Mouse (Mus musculus): ENCODE measurements around the gene Glis1.

The Glis1 gene

DNA sequence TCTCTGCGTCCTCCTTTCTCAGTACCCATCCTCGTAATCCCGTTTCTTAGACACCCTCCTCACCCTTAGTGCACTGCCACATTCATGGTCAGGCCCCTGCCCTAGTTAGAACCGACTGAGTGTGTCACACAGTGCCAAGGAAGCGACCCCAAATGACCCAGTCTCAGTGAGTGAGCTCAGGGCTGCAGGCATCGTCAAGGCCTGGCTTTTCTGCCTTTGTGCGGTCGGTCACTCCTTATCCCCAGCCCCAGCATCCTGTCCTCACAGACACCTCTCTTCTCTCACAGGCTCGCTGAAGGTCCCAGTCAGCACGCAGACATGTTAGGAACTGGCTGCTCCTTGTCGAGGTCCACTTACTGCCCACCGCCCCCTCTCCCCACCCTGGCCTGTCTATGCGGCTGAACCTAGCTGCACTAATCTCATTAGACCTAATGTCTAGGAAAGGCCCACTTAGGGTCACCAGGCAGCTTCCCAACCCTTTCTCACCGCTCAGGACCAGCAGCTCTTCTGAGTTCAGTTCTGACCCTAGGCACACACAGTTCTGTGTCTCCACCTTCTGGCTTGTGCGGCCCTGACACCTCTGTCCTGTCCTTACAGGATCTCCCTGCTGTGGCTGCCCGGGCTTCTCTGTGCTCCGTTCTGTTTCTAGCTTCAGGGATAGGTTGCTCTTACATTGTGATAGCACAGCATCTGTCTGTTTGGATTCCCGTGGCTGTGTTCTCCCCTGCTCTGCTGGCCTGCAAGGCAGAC, 18.1 kb downstream of the Glis1 start:
- DNase-seq (ENCODE audit: low read depth, low spot score) = peak; percentile 23

DNA sequence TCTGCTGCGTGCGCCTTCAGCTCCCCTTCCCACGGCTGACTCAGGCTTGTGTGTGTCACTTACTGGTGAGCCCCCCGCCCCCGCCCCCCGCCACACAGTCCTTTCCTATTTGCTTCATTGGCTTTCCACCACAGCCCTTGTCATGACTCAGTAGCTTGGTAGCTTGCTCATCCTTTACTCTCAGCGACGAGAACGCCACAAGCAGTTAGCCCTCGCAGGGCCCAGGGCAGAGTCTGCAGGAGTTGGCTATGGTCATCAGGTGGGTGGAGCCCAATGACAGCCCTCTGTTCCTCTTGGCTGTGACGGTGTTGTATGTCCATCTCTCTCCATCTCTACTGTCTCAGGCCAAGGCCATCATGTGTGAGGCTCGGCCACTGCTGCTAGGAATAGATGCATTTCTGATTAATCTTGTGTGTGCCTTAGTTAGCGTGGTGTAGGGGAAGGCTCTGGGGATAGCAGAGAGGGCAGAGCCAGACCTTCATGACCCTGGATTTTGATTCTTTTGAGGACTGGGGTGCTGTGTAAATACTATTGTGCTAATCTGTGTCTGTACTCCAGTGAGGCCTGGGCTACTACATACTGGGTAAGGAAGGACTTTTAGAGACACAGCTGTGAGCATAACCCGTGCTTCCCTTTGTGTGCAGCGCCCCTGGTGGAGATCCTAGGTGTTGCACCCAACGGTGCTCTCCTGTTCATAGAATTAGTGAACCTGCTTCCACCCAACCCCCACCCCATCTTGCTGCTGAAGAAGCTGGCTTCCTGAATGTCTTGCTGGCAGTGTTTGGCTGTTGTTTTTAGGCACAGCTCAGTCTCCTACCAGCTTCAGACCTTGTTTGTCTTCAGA, 19.0 kb downstream of the Glis1 start:
- DNase-seq (ENCODE audit: low read depth, low spot score) = peak; percentile 87

DNA sequence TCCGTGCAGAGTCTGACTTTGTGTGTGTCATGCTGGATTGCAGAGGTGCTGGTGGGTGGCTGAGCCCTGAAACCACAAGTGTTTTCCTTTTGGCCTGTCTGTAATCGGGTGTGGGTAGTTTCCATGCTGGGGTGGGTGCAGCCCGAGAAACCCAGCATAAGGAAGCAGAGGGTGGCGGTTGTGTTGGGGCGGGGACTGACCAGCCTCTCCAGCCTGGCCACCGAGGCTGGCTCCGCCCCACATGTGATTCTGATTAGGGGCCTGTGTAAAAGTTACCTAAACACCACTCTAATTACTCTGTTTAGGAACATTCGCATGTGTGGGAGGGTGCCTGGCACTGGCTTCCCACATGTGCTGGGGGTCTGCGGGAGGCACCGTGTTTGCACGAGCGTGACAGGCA, 23.2 kb downstream of the Glis1 start:
- no peak for DNase-seq (ENCODE audit: low read depth, low spot score)

DNA sequence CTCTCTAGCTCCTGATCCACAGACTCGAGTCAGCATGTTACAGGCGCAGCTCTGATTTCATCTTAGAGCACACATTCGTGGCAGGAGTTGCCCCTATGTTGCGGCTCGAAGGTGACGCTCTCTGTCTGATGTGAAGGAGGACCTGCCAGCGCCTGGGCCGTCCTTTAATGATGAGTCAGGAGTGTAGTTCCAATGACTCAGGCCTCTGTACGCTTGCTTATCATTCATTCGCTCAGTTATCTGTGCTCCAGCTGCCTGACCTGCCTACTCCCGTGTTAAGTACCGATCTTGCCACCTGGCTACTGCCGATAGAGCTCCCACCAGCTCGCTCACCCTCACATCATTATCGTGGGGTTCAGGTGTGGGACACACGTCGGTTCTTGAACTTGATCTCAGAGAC, 24.5 kb downstream of the Glis1 start:
- no peak for DNase-seq (ENCODE audit: low read depth, low spot score)

DNA sequence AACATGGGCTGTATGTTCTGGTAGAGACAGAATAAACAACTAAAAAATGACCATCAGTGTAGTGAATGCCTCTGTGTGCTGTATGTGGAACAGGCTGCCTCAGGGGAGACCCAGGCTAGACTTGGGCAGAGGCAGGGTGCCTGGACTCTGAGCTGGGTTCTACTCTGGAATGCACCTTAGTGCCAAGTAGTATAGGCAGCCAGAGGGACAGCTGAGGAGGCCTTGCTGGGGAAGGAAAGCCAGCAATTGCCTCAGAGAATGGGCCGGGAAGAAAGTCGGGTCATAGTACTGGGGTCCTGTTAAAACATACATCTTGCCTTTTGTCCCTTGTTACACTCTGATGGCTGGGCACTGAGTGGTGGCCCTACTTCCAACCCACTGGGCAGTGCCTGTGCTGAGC, 25.1 kb downstream of the Glis1 start:
- DNase-seq (ENCODE audit: low read depth, low spot score) = no peak

DNA sequence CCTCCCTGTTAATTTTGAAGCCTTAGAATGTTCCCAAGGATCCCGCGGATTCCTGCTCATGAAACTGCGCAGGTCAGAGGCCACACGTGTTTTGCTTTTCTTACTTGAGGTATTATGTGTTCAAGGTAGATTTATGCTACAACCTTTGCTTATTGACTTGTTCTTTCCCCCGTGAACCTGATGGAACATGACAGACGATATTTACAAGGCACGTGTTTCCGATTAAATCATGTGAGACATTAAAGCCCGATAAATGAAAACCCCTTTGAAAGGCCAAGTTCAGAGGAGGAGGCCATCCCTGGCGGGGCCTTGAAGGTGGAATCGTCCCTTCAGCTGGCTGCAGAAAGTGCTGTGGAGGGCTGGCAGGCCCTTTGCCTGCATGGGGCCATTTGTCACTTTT, 26.1 kb downstream of the Glis1 start:
- DNase-seq (ENCODE audit: low read depth, low spot score) = no peak

DNA sequence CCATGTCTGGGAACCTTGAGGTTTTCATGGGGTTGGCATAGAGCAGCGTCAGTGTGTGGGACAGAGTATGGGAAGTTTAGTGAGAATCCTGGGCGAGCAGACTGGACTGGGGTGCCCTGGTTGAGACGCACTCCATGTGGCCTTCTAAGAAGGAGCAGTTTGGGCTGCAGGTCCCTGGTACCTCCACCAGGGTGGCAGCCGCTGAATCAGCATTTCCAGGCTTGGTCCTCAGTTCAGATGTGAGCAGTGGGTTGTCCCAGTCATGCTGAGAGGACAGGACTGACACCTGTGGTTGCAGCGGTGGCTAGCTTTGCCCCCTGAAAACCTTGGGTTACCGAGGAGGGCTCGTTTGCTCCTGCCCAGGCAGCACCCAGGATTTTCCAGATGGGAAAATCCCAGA, 33.4 kb downstream of the Glis1 start:
- no peak for DNase-seq (ENCODE audit: low read depth, low spot score)

DNA sequence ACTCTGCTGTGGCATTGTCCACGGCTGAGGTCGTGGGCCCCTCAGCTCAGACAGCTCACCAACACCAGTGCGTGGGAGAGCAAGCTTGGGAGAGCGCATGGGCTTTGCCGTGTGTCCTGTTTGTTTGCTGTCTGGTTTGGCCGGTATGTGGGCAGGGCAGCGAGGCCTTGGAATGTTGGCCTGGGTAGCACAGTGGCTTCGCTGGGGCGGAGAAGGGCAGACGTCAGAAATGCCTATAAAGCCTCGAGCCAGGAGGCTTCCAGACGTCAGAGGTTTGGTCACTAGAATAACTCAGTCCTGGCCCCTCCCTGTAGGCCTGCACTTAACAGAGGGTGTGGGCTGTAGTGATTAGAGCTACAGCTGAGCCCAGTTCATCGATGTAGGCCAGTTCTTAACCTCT, 33.9 kb downstream of the Glis1 start:
- DNase-seq (ENCODE audit: low read depth, low spot score) = no peak

DNA sequence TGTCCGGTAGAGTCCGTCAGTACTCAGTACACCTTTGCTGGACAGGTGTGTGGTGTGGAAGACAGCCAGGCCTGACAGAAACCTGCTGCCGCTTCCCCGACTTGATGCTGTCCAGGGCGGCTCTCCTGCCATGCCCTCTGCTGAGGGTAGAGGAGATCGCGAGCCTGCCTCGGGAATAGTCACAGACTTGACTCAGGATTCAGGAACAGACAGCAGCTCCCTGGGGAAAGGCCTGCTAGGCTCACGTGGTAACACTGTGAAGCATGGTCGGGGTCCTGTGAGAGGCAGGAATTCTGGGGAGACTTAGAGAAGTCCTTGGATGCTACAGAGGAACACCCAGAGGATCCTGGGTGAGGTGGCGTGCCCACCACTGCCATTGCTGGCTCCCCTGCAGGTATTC, 34.4 kb downstream of the Glis1 start:
- no peak for DNase-seq (ENCODE audit: low read depth, low spot score)

DNA sequence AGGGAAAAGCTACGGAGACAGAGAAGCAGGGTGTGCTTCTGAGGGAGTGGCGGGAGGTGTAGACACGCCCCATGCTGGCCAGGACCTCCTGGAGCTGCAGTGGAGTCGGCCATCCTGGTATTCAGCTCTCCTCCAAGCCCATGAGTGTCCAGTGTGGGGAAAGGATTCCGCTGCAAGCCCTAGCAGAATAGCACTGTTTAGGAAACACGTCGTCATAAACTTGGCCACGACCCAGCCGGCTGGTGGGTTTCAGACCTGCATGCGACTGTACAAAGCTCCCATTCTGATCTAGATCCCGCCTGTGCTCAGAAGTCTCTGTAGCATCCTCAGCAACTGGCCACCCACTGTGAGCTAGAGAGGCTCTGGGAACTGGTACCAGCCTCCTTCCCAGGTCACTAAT, 41.9 kb downstream of the Glis1 start:
- DNase-seq (ENCODE audit: low read depth, low spot score) = peak; percentile 11

DNA sequence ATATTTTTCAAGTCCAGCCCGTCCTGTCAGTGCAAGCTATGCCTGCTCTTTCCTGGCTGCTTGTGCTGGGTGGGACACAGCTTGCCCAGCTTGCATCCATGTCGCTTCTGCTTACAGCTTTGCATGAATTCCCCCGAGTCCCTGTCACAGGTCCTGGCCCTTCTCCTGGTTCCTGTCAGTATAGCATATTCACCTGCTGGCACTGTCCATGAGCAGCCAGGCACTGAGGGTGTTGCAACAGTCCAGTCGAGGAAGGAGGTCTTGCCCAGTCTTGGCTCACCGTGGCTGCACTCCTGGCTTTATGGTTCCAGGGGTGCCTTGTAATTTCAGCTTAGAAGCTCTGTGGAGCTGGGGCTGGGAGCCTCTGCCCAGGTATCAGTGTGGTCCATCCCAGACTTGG, 44.6 kb downstream of the Glis1 start:
- DNase-seq (ENCODE audit: low read depth, low spot score) = no peak

DNA sequence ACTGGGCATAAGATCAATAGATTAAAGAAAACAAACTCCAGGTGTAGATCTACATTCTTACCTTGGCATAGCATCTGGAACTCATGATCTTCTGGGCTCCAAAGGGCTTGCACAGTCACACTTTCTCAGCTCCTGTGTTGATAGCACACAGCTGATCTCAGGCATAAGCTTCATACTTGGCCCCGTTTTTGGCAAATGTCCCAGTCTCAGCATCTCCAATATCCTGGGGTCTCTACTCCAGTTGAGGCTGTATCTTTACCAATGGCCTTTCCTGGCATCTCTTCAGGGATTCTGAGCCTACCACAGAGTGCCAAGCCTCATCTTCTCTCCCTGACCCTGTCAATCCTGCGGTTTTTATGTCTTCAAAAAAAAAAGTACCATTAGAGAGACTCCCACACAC, 48.1 kb downstream of the Glis1 start:
- DNase-seq (ENCODE audit: low read depth, low spot score) = no peak

DNA sequence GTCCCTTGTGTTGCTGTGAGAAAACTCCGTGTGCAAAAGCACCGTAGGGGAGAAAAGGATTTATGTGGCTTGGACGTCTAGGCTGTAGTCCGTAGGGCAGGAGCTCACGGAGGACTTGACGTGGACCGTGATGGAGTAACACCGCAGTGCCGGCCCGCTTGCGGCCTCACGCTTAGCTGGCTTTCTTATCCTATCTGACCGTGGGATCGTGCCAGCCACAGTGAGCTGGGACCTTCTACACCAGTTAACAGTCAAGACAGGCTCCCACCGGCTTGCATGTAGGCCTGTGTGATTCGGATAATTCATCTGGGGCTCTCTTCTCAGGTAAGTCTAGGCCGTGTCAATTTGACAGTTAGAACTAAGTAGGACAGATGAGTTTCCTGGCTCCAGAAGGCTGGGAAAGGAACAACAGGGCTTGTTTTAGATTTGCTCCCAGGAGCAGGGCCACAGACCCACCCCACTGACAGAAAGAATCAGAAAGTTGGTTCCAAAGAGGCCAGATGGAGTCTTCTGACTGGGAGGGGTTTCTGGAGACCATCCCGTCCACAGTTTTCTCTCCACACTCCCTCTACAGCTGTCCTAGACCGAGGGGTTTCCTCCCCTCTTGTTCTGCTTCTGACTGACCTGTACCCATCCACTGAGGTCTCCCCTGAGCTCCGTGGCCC, 49.3 kb downstream of the Glis1 start:
- DNase-seq (ENCODE audit: low read depth, low spot score) = no peak

DNA sequence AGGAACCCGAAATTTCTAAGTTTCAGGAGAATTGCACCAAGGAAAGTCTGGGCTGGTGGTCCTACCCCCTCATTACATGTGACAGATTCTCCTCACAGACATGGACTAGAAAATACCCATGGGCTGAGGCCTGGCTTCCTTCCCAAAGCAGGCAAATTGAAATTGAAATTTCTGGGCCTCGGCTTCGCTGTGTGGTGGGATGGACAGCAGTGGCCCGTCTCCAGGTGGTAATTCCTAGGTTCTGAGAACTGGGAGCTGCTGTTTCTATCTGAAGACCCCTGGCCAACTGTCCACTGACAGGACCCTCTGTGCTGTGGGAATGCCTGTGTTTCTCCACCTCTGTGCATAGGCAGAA, 49.8 kb downstream of the Glis1 start:
- DNase-seq (ENCODE audit: low read depth, low spot score) = no peak

DNA sequence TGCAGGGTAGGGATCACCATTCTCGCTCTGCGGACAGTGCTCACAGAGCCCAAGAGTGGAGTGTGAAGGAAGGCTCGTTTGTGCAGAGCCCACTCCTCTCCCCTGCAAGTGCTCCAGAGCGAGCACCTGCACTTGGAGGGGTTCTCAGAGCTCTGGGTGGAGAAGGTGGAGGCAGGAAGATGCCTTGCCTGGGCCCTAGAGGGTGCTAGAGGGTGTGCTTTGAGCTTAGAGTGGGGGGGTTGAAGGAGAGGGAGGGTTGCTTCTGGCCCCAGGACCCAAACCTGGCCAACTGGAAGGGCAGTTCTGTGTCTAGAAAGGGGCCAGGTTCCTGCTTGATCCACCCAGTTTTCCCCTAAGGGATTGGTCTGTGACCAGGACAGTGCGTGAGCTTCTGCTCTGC, 51.5 kb downstream of the Glis1 start:
- DNase-seq (ENCODE audit: low read depth, low spot score) = no peak

DNA sequence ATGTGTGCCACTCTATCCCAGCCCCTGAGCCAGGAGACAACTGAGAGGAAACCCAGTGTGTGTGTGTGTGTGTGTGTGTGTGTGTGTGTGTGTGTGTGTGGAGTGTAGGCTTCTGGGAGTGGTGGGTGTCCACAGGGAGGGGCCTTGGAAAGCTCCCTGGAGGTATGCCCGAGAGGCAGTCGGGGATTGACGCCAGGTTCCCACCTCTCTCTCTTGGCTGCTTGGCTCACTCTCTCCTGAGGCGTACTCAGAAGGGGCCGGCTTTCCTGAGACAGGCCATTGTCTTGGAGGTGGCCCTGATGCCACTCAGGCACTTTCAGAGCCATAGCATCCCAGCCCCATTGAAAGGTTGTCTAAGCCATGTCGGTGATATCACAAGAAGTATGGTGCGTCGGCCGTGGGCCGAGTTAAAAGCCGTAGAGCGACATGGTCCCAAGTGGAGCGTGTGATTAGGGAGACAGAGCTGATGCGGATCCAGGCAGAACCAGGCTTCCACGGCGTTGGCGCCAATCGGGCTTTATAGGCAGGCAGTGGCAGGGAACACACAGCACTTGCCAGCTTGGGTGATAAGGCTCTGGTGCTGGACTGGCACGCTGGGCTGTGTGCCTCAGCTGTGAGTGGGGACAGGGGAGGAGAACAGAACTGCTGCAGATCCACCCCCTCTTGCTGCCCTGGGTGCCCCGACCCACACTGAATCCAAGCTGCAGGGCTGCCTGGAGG, 54.9 kb downstream of the Glis1 start:
- DNase-seq (ENCODE audit: low read depth, low spot score) = peak; percentile 7

DNA sequence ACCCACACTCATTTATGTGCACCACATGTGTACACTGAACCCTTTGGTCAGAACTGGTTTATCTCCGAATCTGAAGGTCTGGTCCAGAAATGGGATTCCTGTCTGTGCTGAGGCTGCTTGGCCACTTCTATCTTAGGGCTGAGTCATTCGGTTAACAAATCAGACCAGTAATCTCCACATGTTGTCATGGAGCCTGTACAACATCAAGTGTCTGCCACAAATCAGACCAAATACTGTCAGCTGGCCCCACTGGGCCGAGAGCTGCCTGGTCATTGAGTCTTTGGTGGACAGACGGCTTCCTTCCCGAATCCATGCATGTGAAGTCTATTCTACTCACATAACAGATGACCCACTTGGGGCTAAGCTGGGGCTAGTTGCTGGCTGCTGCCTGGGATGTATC, 58.6 kb downstream of the Glis1 start:
- DNase-seq (ENCODE audit: low read depth, low spot score) = no peak

DNA sequence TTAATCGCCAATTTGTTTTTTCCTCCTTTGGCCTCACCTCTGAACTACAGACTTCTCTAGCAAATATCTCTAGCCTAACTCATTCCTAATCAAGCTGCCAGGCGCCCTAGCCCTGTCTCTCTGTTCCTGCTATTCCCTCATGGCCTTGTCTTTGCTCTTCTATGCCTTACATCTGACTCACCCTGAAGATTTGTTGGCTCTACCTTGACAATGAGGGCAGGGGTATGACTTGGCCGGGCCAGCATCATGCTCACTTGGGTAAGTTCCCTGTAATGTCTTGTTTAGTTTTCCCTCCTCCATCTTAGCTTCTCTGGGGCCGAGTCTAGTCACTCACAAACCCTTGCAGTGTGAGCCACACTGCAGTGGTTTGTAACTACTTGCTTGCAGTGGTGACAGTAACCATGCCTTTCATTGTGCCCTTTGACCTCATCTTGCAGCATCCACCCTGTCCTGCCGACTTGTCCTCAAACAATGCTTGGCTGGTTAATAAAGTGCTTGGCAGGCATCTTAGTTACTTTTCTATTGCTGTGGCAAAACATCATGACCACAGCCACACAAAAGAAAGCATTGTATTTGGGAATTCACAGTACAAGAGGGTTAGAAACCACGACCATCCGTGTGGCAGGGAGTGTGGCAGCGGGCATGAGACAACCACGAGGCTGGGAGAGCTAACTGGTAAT, 61.5 kb downstream of the Glis1 start:
- DNase-seq (ENCODE audit: low read depth, low spot score) = no peak

DNA sequence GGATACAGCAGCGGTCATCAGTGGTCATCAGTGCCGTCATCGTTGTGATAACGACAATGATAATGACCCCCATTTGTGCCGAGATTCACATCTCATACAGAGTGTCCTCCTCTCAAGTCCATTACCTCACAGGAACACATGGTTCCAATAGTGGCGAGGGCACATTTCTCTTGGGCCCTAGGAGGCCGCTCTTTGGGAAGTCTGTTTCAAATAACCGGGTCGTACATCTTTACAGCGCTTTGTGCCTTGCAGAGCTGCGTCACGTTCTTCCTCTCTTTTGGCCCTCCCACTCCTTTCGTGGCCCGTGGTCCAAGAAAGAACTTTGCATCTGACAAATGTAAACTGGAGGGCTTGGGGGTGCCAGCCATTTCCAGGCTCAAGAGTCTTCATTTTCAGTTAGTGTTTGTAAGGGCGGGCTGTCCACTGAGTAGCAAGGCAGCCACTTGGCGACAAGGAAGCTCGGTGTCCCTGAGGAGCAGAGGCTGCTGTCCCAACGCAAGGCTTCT, 63.1 kb downstream of the Glis1 start:
- DNase-seq (ENCODE audit: low read depth, low spot score) = no peak

DNA sequence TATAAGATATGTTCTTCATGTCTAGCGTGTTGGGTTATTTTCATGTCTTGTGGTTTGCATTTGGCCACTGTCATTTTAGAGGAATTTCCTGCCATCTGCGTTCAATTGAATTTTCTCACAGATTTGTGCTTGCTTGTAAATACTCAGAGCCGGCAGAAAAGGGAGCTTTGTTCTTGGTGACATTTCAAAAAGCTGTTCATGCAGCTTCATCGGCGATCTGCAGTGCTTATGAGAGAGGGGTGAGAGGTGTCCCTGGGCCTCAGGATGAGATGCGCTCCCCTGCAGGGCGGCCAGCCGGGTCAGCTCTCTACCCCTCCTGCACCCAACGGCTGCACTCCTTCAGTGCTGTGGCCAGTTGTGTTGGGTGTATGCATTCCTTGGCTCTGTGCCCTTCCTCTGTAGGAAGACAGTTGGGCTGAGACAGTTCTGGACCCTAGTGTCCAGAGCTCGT, 68.2 kb downstream of the Glis1 start:
- no peak for DNase-seq (ENCODE audit: low read depth, low spot score)

DNA sequence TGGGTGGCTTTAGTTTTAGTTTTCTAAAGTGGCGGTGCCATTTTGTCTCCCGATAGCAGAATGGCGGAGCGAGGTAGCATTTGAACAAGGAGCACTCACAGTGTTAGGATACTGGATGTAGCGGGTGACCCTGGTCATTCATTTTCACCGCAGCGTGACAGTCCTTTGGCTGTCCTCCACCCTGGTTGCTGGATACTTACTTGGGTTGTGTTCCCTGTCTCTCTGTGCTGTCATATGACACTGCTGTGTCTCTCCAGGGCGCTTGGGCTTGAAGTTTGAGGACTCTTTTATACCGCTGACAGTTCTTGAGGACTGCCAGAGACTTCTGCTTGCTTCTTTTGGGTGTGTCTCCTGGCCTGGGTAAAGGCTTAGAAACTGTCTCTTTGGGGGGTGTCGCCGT, 80.6 kb downstream of the Glis1 start:
- DNase-seq (ENCODE audit: low read depth, low spot score) = no peak

Data from R1 (cell line).